Mouse (Mus musculus): Measurements from ENCODE around the gene Olfr341.

Gene Olfr341

DNA sequence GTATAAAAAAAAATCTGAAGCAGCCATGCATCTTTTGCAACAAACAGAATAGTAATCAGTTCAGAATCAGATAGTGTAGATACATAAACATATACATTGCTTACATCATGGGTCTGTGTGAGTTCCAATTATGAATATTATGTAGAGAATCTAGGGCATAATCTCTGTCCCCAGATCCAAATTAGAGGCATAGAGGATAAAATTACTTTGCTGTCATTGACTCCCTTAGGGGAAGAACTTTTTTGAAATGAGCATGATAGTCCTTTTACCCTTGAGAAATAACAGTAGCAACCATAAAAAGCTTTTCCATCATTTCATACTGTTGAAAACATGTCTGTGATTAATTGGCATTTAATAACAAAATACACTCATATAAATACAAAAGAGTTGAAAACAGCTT, at the start of gene Olfr341:
Gene Olfr341, minus strand, starts transcription at position 101 of the 400 bp plus-strand sequence.
- DNase-seq, result no peak

DNA sequence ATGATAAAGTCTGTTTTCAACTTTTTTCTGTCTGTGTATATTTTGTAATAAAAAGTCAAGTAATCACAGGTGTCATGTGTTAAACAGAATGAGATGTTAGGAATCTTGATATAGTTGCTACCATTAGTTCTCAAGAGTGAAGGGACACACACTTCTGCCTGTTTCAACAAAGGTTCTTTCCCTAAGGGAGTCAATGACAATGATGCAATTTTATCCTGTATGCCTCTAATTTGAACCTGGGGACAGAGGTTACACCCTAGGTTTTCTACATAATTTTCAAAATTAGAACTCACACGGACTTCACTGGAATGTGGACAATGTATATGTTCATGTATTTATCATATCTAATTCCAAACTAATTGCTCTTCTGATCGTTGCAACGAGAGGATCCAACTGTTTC, 42.4 kb upstream of the Olfr341 start, which contains the start of gene Olfr342:
Gene Olfr342, plus strand, starts transcription at position 301 of the 400 bp plus-strand sequence.
- DNase-seq, result no peak

DNA sequence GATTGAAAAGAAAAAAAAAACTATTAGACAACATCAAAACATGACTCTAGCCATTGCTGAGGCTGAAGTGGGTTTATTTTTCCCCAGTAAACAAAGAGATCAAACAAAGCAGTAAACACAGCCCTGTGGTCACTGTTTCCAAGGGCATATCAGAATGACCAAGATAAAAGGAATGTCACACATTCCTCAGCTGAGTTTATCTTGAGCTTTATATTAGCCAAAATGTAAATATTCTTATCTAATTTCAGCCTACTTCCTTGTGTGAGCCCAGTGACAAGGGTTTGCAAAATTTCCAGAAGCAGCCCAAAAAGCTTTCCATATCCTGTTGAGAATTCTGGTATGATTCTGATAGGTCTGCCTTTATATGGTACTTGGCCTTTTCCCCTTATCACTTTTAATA, 8.6 kb downstream of the Olfr341 start:
- no peak for DNase-seq

DNA sequence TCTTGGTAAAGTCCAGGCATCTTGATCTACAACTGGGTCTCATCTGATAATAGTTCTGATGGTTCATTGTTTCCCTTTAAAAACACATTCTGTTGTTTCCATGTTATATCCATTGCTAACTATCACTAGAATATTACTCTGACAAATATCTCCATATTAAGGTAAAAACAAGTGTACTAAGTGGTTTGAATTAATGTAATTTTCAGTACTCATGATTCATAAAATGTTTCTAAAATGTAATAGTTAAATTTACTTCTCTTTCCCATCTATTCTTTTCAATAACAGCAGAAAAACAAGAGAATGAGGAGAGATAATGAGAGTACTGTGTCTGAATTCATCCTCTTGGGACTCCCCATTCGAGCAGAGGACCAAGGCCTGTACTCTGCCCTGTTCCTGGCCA, 30.0 kb downstream of the Olfr341 start, which contains the start of gene Olfr340:
Gene Olfr340, plus strand, starts transcription at position 301 of the 400 bp plus-strand sequence.
- DNase-seq, result no peak

Measured in kidney, postnatal 36 days (tissue).